Mouse (Mus musculus): ENCODE data around the gene Fam160a2. TPM values are rescaled to one million over a fixed set of nuclear protein-coding genes. Genes with fewer than 3 reads are reported as not detected.

Fam160a2 gene
- total and polyA plus RNA-seq, 3 experiments: 16.3 to 55.8 (median 41.9) TPM

GRCm38 (mm10) chr7:105432058-105432457 lies 32.2 kb upstream of the Fam160a2 start:
- TF ChIP-seq GATA1 (IDR thresholded peaks at IDR 0.05; ENCODE audit: borderline replicate concordance, low read length) (no peak), GATA2 (IDR thresholded peaks at IDR 0.05; ENCODE audit: borderline replicate concordance, low read depth, low read length) (no peak), TAL1 (conservative IDR thresholded peaks at IDR 0.05; ENCODE audit: low read depth, low read length) (no peak), POLR2AphosphoS5 (IDR thresholded peaks at IDR 0.05; ENCODE audit: insufficient replicate concordance, low read depth, low read length) (no peak), CTCF (IDR thresholded peaks at IDR 0.05; ENCODE audit: low read depth, low read length) (no peak)
- Histone ChIP-seq H3K4me3 (ENCODE audit: low read depth, low read length) (no peak overlapping the region), H3K27me3 (ENCODE audit: insufficient read depth, low read length) (peaks cover 2% of the 10 kb centered on the region; the same call in 1 of the 2 replicates), H3K36me3 (replicated peaks) (no peaks in the 10 kb centered on the region), H3K4me1 (ENCODE audit: insufficient read depth, low read depth, low read length) (no peaks in the 10 kb centered on the region), H3K9me3 (replicated peaks) (no peaks in the 10 kb centered on the region)
- ATAC-seq (ENCODE audit: extremely low read depth, insufficient number of reproducible peaks, low FRiP score, poor library complexity, severe bottlenecking): no peak
- no peak for DNase-seq (ENCODE audit: low spot score)

DNA sequence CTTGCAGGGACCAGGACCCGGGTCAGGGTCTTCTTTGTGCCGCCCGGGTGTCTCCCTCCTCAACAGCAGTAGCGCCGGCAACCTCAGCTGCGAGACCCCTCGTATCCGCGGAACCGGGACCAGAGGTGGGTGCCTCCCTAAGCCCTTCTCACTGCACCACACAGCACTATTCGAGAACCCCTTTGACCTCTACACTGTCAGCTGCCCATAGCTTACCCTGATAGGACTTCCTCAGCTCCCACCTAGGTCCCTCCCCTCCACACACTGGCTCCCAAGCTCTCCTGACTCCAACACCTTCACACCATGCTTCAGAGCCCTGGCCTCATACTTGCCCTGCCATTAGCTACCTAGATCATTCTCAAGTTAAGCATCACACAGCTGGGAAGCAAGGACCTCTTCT lies 26.2 kb upstream of the Fam160a2 start:
- Histone ChIP-seq H3K36me3 (replicated peaks) (no peaks in the 10 kb centered on the region), H3K27me3 (ENCODE audit: insufficient read depth, low read length) (peaks cover 5% of the 10 kb centered on the region; the same call in 1 of the 2 replicates), H3K9me3 (replicated peaks) (no peaks in the 10 kb centered on the region), H3K4me1 (ENCODE audit: insufficient read depth, low read depth, low read length) (no peaks in the 10 kb centered on the region), H3K4me3 (ENCODE audit: low read depth, low read length) (no peak overlapping the region)
- ATAC-seq (ENCODE audit: extremely low read depth, insufficient number of reproducible peaks, low FRiP score, poor library complexity, severe bottlenecking) (no peak), DNase-seq (ENCODE audit: low spot score) (no peak)
- TF ChIP-seq TAL1 (conservative IDR thresholded peaks at IDR 0.05; ENCODE audit: low read depth, low read length): no peak
- TF ChIP-seq POLR2AphosphoS5 (IDR thresholded peaks at IDR 0.05; ENCODE audit: insufficient replicate concordance, low read depth, low read length): no peak
- TF ChIP-seq GATA2 (IDR thresholded peaks at IDR 0.05; ENCODE audit: borderline replicate concordance, low read depth, low read length): no peak
- TF ChIP-seq CTCF (IDR thresholded peaks at IDR 0.05; ENCODE audit: low read depth, low read length): no peak
- no peak for TF ChIP-seq GATA1 (IDR thresholded peaks at IDR 0.05; ENCODE audit: borderline replicate concordance, low read length)

DNA sequence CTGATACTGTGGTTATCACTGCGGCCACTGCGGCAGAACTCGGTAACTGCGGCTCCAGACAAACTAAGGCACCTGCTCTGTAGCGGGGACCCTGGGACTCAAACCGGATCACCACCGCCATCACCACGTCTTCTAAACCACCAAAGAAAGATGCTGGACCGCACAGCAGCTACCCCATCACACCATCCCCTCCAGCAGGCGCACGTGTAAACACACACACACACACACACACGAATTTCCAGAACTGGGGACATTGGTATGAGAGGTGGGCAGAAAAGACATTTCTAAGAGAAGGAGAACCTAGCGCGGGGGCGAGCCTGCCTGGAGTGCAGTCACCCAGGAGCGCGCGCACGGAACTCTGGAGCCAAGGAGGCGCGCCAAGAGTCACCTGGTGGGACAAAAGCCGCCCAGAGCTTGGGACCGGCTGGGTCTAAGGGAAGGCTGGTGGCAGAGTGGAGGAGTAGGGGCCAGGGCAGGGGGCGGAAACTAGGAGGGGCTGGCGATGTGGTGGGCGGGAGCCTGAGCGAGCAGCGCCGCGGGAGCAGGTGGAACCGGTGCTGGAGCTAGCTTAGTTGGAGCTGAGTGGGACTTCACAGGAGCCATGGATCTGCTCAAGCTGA lies 25.7 kb upstream of the Fam160a2 start, which contains the start of gene Cckbr:
Gene Cckbr, plus strand, starts transcription at position 308 of the 620 bp plus-strand sequence.
- Histone ChIP-seq H3K27me3 (ENCODE audit: insufficient read depth, low read length) (peaks cover 5% of the 10 kb centered on the region; the same call in 1 of the 2 replicates), H3K4me1 (ENCODE audit: insufficient read depth, low read depth, low read length) (no peaks in the 10 kb centered on the region), H3K36me3 (replicated peaks) (no peaks in the 10 kb centered on the region), H3K9me3 (replicated peaks) (no peaks in the 10 kb centered on the region), H3K4me3 (ENCODE audit: low read depth, low read length) (no peak within 1 kb of the TSS)
- TF ChIP-seq GATA1 (IDR thresholded peaks at IDR 0.05; ENCODE audit: borderline replicate concordance, low read length): no peak
- no peak for TF ChIP-seq GATA2 (IDR thresholded peaks at IDR 0.05; ENCODE audit: borderline replicate concordance, low read depth, low read length)
- TF ChIP-seq POLR2AphosphoS5 (IDR thresholded peaks at IDR 0.05; ENCODE audit: insufficient replicate concordance, low read depth, low read length): no peak
- no peak for TF ChIP-seq CTCF (IDR thresholded peaks at IDR 0.05; ENCODE audit: low read depth, low read length)
- no peak for TF ChIP-seq TAL1 (conservative IDR thresholded peaks at IDR 0.05; ENCODE audit: low read depth, low read length)
- no peak for DNase-seq (ENCODE audit: low spot score)
- no peak for ATAC-seq (ENCODE audit: extremely low read depth, insufficient number of reproducible peaks, low FRiP score, poor library complexity, severe bottlenecking)

- Histone ChIP-seq H3K36me3 (replicated peaks) (no peaks in the 10 kb centered on the region), H3K4me3 (ENCODE audit: low read depth, low read length) (no peak overlapping the region), H3K4me1 (ENCODE audit: insufficient read depth, low read depth, low read length) (no peaks in the 10 kb centered on the region), H3K27me3 (ENCODE audit: insufficient read depth, low read length) (peaks cover 5% of the 10 kb centered on the region; the same call in 1 of the 2 replicates), H3K9me3 (replicated peaks) (no peaks in the 10 kb centered on the region)
- TF ChIP-seq TAL1 (conservative IDR thresholded peaks at IDR 0.05; ENCODE audit: low read depth, low read length) (no peak), GATA2 (IDR thresholded peaks at IDR 0.05; ENCODE audit: borderline replicate concordance, low read depth, low read length) (no peak), CTCF (IDR thresholded peaks at IDR 0.05; ENCODE audit: low read depth, low read length) (no peak), GATA1 (IDR thresholded peaks at IDR 0.05; ENCODE audit: borderline replicate concordance, low read length) (no peak), POLR2AphosphoS5 (IDR thresholded peaks at IDR 0.05; ENCODE audit: insufficient replicate concordance, low read depth, low read length) (no peak)
- DNase-seq (ENCODE audit: low spot score) (no peak), ATAC-seq (ENCODE audit: extremely low read depth, insufficient number of reproducible peaks, low FRiP score, poor library complexity, severe bottlenecking) (no peak)
These were observed 24.5 kb upstream of the Fam160a2 start for GRCm38 (mm10) chr7:105424368-105424767.

- Histone ChIP-seq H3K36me3 (replicated peaks) (no peaks in the 10 kb centered on the region), H3K9me3 (replicated peaks) (no peaks in the 10 kb centered on the region), H3K4me3 (ENCODE audit: low read depth, low read length) (no peak overlapping the region), H3K4me1 (ENCODE audit: insufficient read depth, low read depth, low read length) (no peaks in the 10 kb centered on the region), H3K27me3 (ENCODE audit: insufficient read depth, low read length) (peaks cover 3% of the 10 kb centered on the region; the same call in 1 of the 2 replicates)
- TF ChIP-seq GATA1 (IDR thresholded peaks at IDR 0.05; ENCODE audit: borderline replicate concordance, low read length) (no peak), POLR2AphosphoS5 (IDR thresholded peaks at IDR 0.05; ENCODE audit: insufficient replicate concordance, low read depth, low read length) (no peak), TAL1 (conservative IDR thresholded peaks at IDR 0.05; ENCODE audit: low read depth, low read length) (no peak), CTCF (IDR thresholded peaks at IDR 0.05; ENCODE audit: low read depth, low read length) (no peak), GATA2 (IDR thresholded peaks at IDR 0.05; ENCODE audit: borderline replicate concordance, low read depth, low read length) (no peak)
- no peak for DNase-seq (ENCODE audit: low spot score)
- no peak for ATAC-seq (ENCODE audit: extremely low read depth, insufficient number of reproducible peaks, low FRiP score, poor library complexity, severe bottlenecking)
These were observed 21.0 kb upstream of the Fam160a2 start for GRCm38 (mm10) chr7:105420903-105421302.

- Histone ChIP-seq H3K9me3 (replicated peaks) (no peaks in the 10 kb centered on the region), H3K4me1 (ENCODE audit: insufficient read depth, low read depth, low read length) (no peaks in the 10 kb centered on the region), H3K4me3 (ENCODE audit: low read depth, low read length) (no peak overlapping the region), H3K27me3 (ENCODE audit: insufficient read depth, low read length) (no peaks in the 10 kb centered on the region), H3K36me3 (replicated peaks) (no peaks in the 10 kb centered on the region)
- ATAC-seq (ENCODE audit: extremely low read depth, insufficient number of reproducible peaks, low FRiP score, poor library complexity, severe bottlenecking): no peak
- DNase-seq (ENCODE audit: low spot score): no peak
- TF ChIP-seq POLR2AphosphoS5 (IDR thresholded peaks at IDR 0.05; ENCODE audit: insufficient replicate concordance, low read depth, low read length): no peak
- no peak for TF ChIP-seq GATA2 (IDR thresholded peaks at IDR 0.05; ENCODE audit: borderline replicate concordance, low read depth, low read length)
- TF ChIP-seq CTCF (IDR thresholded peaks at IDR 0.05; ENCODE audit: low read depth, low read length): no peak
- TF ChIP-seq GATA1 (IDR thresholded peaks at IDR 0.05; ENCODE audit: borderline replicate concordance, low read length): no peak
- TF ChIP-seq TAL1 (conservative IDR thresholded peaks at IDR 0.05; ENCODE audit: low read depth, low read length): no peak
These were observed 18.3 kb upstream of the Fam160a2 start for GRCm38 (mm10) chr7:105418106-105418505.

All from G1E (cell line).